Mouse (Mus musculus) left cerebral cortex, postnatal 14 days (tissue): Measurements from ENCODE around the gene Dld. TPM values are rescaled to one million over a fixed set of nuclear protein-coding genes. Genes with fewer than 3 reads are reported as not detected.

Experiments
- DNase-seq, 2 experiments: peaks; one replicate each; pipeline ENCODE4 v3.0.0; 2021 to 2022; ENCODE audit warnings: low spot score in 2 of 2, mixed read lengths in 1 of 2
- intact Hi-C: fragments of 180-260 bp; cut with DNase I; formaldehyde crosslinking; loops from one replicate; pipeline ENCODE4 v1.15.1; 2025
- total RNA-seq, 2 experiments: library from RNA; stranded (reverse); gene quantifications; 2 replicates each; pipeline ENCODE4 v1.2.3; 2021

Gene Dld
- total RNA-seq, 2 experiments from 2014 or later, result 112 to 114 TPM

GRCm38 (mm10) chr12:31327139-31327538, 24.1 kb downstream of the Dld start:
- no peak for DNase-seq
- intact Hi-C loops, result no loop called here

DNA sequence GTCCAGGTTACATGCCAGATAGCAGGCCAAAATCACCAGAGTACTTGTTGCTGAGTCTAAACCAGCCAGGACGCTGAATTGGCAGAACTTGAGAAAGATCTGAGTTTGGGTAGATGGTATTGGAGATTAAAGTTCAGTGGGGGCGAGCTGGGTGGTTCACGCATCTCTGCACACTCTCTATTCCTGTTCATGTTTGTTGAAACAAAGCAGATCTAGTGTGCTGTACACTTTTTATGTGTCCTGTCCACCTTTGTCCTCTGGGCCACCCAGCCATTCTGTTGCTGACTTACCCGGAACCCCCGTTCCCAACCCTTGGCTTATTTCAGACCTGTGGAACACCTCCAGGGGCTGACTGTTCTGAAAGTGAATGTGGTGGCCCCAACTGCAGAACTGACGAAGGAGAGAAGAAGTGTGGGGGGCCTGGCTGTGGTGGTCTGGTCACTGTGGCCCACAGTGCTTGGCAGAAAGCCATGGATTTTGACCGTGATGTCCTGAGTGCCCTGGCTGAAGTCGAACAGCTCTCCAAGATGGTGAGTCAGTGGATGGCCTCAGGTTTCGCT, 28.0 kb downstream of the Dld start:
- no peak for DNase-seq
- intact Hi-C loops, result loop anchor here (5.0 kb wide), 1 partner anchor 206 kb away; no protein-coding TSS in a partner anchor

GRCm38 (mm10) chr12:31321532-31321931, 29.7 kb downstream of the Dld start:
- DNase-seq, result no peak
- intact Hi-C loops, result loop anchor here (5.0 kb wide), 1 partner anchor 204 kb away; no protein-coding TSS in a partner anchor

DNA sequence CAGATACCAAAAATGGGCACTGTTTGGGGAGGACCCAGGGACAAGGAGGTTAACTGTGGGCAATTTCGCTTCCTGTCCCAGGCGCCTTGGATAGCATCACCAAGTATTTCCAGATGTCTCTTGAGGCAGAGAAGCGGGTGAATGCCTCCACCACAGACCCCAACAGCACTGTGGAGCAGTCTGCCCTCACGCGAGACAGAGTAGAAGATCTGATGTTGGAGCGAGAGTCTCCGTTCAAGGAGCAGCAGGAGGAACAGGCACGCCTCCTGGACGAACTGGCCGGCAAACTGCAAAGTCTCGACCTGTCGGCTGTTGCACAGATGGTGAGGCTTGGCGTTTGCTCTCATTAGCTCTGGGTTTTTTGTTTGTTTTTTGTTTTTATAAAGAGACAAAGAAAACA, 30.4 kb downstream of the Dld start:
- DNase-seq, result no peak
- intact Hi-C loops, result loop anchor here (5.0 kb wide), 1 partner anchor 204 kb away; no protein-coding TSS in a partner anchor

DNA sequence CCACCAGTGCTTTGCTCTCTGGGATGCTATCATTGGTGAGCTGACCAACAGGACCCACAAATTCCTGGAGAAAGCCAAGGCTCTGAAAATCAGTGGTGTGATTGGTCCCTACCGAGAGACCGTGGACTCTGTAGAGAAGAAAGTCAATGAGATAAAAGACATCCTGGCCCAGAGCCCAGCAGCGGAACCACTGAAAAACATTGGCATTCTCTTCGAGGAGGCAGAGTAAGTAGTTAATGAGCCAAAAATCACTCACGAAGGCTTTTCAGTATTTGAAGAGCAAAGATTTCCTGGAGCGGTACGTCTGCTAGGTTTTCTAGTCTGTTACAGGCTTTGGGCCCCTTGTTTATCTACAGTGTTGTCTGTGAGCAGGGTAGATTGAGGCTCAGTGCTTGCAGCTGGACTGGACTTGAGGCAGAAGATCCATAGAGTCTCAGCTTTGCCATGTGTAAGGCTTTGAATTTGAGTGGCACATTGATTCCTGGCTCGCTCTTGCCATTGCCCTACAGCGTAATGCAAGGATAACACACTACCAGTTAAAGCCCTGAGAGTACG, 32.8 kb downstream of the Dld start:
- intact Hi-C loops, result no loop called here
- peak; percentile 36 to 41 for DNase-seq

GRCm38 (mm10) chr12:31317670-31318408, 33.4 kb downstream of the Dld start:
- DNase-seq, result no peak
- intact Hi-C loops, result no loop called here

GRCm38 (mm10) chr12:31315961-31316360, 35.3 kb downstream of the Dld start:
- intact Hi-C loops, result no loop called here
- no peak for DNase-seq

GRCm38 (mm10) chr12:31314310-31314709, 36.9 kb downstream of the Dld start:
- no peak for DNase-seq
- intact Hi-C loops, result no loop called here

DNA sequence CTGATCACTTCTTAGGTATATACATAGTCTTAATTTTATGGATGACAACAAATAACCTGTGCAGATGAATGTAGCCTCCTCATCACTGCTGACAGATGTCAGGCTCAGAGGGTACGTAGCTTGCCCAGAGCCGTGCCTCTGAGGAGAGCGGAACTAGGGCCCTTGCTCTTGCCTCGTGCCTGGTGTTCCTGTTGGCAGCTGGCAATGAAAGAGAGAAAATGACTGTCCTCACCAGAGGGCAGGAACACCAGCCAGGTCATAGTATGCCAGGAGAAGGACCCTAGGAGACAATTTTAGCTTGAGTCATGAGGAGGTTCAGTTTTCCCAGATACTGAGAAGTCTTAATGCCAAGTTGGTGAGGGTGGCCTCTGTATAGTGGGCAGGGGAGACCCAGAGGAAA, 38.1 kb downstream of the Dld start:
- intact Hi-C loops, result no loop called here
- no peak for DNase-seq

- intact Hi-C loops, result no loop called here
- no peak for DNase-seq
Measured at GRCm38 (mm10) chr12:31312281-31312680, 39.0 kb downstream of the Dld start.

DNA sequence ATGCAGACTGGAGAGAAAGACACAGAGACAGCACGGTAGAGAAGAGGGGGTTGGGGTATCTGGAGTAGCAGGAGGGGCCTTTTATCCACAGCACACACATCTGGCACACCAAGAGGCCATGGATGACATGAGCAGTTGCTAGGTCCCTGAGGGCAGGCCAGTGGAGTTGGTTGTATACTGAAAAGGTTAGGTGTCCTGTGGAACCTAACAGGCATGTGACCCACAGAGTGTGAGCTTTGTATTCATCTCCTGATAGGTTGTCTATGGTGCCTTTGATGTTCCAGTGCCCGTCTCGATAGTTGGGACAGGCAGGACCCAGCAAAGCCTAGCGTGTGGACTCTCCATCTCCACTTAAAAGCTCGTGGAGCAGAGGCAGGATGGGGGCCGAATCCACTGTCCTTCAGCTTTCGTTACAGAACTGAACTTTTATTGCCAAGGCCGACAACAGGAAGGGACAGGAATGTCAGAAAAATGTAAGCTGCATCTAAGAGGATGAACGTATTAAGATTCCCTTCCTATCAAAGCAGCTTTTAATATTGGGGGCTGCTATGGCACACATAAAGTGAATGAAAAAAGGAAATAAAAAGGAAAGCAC, 39.5 kb downstream of the Dld start:
- DNase-seq, result no peak
- intact Hi-C loops, result no loop called here

DNA sequence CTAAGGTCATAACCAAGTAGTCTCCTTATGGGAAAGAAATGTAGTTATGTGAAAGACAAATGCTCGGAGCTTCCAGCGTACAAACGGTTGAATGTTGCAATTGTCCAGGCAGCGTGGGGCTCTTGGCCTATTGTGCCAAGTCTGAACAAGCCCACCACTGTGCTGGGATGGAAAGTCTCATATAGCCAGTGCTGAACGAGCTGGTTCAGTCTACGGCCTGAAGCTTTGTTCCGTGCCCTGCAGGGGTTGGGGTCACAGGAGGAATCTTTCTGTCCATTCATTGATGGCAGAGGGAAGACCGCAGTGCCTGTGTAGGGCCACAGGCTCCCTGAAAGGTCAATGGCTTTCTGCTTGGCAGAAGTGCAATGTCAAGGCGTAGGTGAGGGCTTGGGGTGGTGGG, 40.6 kb downstream of the Dld start:
- intact Hi-C loops, result no loop called here
- no peak for DNase-seq

DNA sequence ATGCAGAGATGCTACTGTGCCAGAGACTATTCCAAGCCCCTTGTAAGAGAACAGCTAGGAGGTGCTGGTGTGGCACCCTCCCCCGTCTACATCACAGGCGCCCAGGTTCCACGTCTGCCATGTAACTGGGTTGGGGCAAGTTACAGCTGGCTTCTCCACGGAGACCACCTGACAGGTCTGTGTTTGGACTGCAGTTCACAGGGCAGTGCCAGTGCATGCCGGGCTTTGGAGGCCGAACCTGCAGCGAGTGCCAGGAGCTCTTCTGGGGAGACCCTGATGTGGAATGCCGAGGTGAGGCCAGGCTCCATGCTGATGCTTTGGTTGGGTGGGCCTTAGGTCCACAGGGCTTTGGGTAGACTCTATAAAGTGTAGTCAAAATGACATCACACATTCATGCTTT, 43.5 kb downstream of the Dld start:
- intact Hi-C loops, result no loop called here
- no peak for DNase-seq

DNA sequence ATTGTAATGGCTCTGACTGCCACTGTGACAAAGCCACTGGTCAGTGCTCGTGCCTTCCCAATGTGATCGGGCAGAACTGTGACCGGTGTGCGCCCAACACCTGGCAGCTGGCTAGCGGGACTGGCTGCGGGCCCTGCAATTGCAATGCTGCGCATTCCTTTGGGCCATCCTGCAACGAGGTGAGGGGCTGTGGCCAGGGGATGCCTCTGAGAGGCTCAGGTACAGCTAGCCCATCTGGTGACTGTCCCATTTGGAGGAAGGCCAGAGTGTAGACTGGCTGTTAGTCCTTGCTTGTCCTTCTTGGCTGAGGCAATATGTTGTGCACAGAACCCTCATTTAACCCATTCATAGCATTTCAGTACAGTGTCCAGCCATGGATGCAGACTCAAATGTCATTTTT, 44.2 kb downstream of the Dld start:
- intact Hi-C loops, result no loop called here
- no peak for DNase-seq

GRCm38 (mm10) chr12:31306075-31306675, 45.1 kb downstream of the Dld start:
- intact Hi-C loops, result no loop called here
- peak; percentile 36 to 58 for DNase-seq

- intact Hi-C loops, result no loop called here
Measured at GRCm38 (mm10) chr12:31302766-31303511, 48.3 kb downstream of the Dld start.

DNA sequence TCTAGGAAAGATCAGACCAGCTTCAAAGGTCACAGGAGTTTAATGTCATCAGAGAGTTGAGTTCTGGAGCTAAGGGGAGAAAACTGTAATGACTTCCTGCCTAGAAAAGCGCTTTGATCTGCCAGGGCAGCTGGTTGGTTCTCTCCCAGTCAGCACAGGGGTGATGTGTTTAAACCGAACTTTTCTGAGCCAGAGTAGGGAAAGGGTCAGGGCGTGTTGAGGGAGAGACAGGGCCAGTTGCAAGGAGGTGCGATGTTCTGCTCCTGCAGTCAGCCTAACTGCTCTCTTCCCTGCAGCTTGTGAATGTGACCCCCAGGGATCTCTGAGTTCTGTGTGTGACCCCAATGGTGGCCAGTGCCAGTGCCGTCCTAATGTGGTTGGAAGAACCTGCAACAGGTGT, 49.0 kb downstream of the Dld start:
- intact Hi-C loops, result no loop called here
- no peak for DNase-seq

More at GRCm38 (mm10) chr12:31302766-31303511, 48.3 kb downstream of the Dld start:
- no peak for DNase-seq

DNA sequence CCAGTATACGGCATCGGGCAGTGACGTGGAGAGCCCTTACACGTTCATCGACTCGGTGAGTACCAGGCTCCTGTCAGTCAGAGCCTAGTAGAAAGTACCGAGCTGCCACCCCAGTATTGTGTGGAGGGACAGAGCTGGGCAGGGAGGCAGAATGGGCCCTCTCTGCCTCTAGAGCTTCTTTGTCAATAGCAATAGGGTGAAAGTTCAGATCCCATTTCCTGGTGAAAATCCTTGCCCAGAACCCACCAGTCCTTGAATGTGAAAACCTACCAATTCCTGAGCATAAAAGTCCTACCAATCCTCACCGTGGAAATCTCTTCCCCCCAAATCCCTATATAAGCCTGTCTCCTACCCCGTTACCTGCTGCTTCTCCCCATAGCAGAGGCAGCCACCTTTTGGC, 51.0 kb downstream of the Dld start:
- intact Hi-C loops, result no loop called here

DNA sequence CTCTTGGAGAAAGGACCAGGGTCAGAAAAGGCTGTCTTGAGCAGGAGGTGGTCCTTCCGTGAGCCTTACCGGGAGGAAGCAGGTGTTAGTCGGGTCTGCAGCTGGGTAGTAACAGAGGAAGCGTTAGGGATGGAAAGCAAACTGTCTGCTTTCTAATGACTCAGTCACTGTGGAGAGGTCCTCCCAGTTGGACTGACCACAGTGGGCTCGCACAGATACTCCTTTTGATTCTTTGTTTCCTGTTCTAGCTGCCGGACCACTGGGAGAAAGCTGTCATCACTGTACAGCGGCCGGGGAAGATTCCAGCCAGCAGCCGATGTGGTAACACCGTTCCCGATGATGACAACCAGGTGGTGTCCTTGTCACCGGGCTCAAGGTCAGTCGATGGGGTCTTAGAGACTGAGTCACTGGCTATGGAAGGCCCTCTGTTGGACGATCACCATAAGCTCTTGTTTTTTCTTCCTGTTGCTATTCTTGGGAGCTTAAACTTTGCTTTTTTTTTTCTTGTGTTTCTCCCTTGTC, 51.5 kb downstream of the Dld start:
- intact Hi-C loops, result no loop called here

More for the DNA sequence above, 51.0 kb downstream of the Dld start:
- no peak for DNase-seq

More for the DNA sequence above, 51.5 kb downstream of the Dld start:
- DNase-seq, result no peak
